Mouse (Mus musculus) E14TG2a.4 (cell line): ENCODE measurements around the gene Cdk17.

ENCODE experiments used
- CTCF ChIP-seq: conservative IDR thresholded peaks from 2 replicates; pipeline ENCODE4 v1.5.1; 2014; ENCODE audit warnings: low read length
- NANOG ChIP-seq: IDR thresholded peaks from 2 replicates; pipeline ENCODE4 v1.6.1; 2014; ENCODE audit warnings: borderline replicate concordance, low read length, mixed read lengths
- POU5F1 ChIP-seq: IDR thresholded peaks from 2 replicates; pipeline ENCODE4 v1.6.1; 2014; ENCODE audit warnings: low read length, borderline replicate concordance

- TF ChIP-seq CTCF: no peak
- TF ChIP-seq NANOG: no peak
- TF ChIP-seq POU5F1: no peak
Observed at GRCm38 (mm10) chr10:93309934-93310621, 149.4 kb downstream of the Cdk17 start.
